Mouse (Mus musculus): ENCODE data around the gene Ddx39b. TPM values are rescaled to one million over a fixed set of nuclear protein-coding genes. Genes with fewer than 3 reads are reported as not detected.

Gene Ddx39b
- polyA plus RNA-seq, 1 experiment from 2014 or later = 385 TPM

- Histone ChIP-seq H3K27me3 (peaks cover 72% of the 10 kb centered on the region), H3K4me1 (replicated peaks) (no peaks in the 10 kb centered on the region), H3K4me3 (no peak within 1 kb of the TSS), H3K9ac (no peak within 1 kb of the TSS), H3K9me3 (no peaks in the 10 kb centered on the region), H3K27ac (replicated peaks) (no peak within 1 kb of the TSS), H3K36me3 (no peaks in the 10 kb centered on the region), H3K4me2 (no peak within 1 kb of the TSS)
- no peak for ATAC-seq (ENCODE audit: low read depth)
- 31% methylated on average over 13 of the region's 13 CpGs for WGBS
Observed at GRCm38 (mm10) chr17:35201787-35202186, 39.8 kb upstream of the Ddx39b start, which contains the start of gene Tnf. Gene Tnf (minus strand): TSS chr17:35202007.

- ATAC-seq (ENCODE audit: low read depth) = no peak
- Histone ChIP-seq H3K9me3 (no peaks in the 10 kb centered on the region), H3K4me3 (no peak overlapping the region), H3K27ac (replicated peaks) (no peak overlapping the region), H3K36me3 (no peaks in the 10 kb centered on the region), H3K4me2 (no peak overlapping the region), H3K27me3 (peaks cover 67% of the 10 kb centered on the region), H3K4me1 (replicated peaks) (no peaks in the 10 kb centered on the region), H3K9ac (no peak overlapping the region)
- 81% methylated on average over 4 of the region's 4 CpGs for WGBS
Observed at GRCm38 (mm10) chr17:35202442-35202841, 39.1 kb upstream of the Ddx39b start.

- peak within 1 kb of the TSS; percentile 31; the same call in 1 of the 2 replicates for H3K9ac ChIP-seq
- H3K27me3 ChIP-seq = peaks cover 51% of the 10 kb centered on the region
- 32% methylated on average over 20 of the region's 20 CpGs for WGBS
Observed at GRCm38 (mm10) chr17:35204494-35205379, 36.8 kb upstream of the Ddx39b start, which contains the start of gene Lta. Gene Lta (minus strand): TSS chr17:35205351.

GRCm38 (mm10) chr17:35205380-35205769, 36.2 kb upstream of the Ddx39b start:
- Histone ChIP-seq H3K4me2 (no peak overlapping the region), H3K4me3 (no peak overlapping the region), H3K36me3 (no peaks in the 10 kb centered on the region), H3K27ac (replicated peaks) (no peak overlapping the region), H3K27me3 (peaks cover 45% of the 10 kb centered on the region), H3K9me3 (no peaks in the 10 kb centered on the region), H3K4me1 (replicated peaks) (no peaks in the 10 kb centered on the region), H3K9ac (peak overlapping the region; percentile 14; the same call in 1 of the 2 replicates)
- 60% methylated on average over 10 of the region's 10 CpGs for WGBS
- no peak for ATAC-seq (ENCODE audit: low read depth)

More at GRCm38 (mm10) chr17:35204494-35205379, 36.8 kb upstream of the Ddx39b start, which contains the start of gene Lta:
- Histone ChIP-seq H3K4me3 (no peak within 1 kb of the TSS), H3K4me2 (no peak within 1 kb of the TSS), H3K27ac (replicated peaks) (no peak within 1 kb of the TSS), H3K4me1 (replicated peaks) (no peaks in the 10 kb centered on the region), H3K9me3 (no peaks in the 10 kb centered on the region), H3K36me3 (no peaks in the 10 kb centered on the region)
- no peak for ATAC-seq (ENCODE audit: low read depth)

GRCm38 (mm10) chr17:35209785-35210535, 31.6 kb upstream of the Ddx39b start:
- Histone ChIP-seq H3K27ac (replicated peaks) (no peak overlapping the region), H3K36me3 (no peaks in the 10 kb centered on the region), H3K9ac (no peak overlapping the region), H3K4me1 (replicated peaks) (no peaks in the 10 kb centered on the region), H3K4me2 (no peak overlapping the region), H3K27me3 (peaks cover 6% of the 10 kb centered on the region; the same call in 1 of the 2 replicates), H3K9me3 (no peaks in the 10 kb centered on the region), H3K4me3 (no peak overlapping the region)
- 79% methylated on average over 12 of the region's 12 CpGs for WGBS
- ATAC-seq (ENCODE audit: low read depth) = no peak

- H3K36me3 ChIP-seq = no peaks in the 10 kb centered on the region
- H3K27ac ChIP-seq (replicated peaks) = no peak overlapping the region
- no peaks in the 10 kb centered on the region for H3K9me3 ChIP-seq
- ATAC-seq (ENCODE audit: low read depth) = no peak
- no peak overlapping the region for H3K9ac ChIP-seq
- no peak overlapping the region for H3K4me2 ChIP-seq
- no peak overlapping the region for H3K4me3 ChIP-seq
- no peaks in the 10 kb centered on the region for H3K4me1 ChIP-seq (replicated peaks)
- 76% methylated on average over 3 of the region's 3 CpGs for WGBS
- no peaks in the 10 kb centered on the region for H3K27me3 ChIP-seq
Observed at GRCm38 (mm10) chr17:35210593-35210992, 31.0 kb upstream of the Ddx39b start.

- Histone ChIP-seq H3K27ac (replicated peaks) (no peak overlapping the region), H3K4me3 (no peak overlapping the region), H3K4me1 (replicated peaks) (no peaks in the 10 kb centered on the region), H3K9me3 (no peaks in the 10 kb centered on the region), H3K36me3 (no peaks in the 10 kb centered on the region), H3K4me2 (no peak overlapping the region), H3K27me3 (no peaks in the 10 kb centered on the region), H3K9ac (no peak overlapping the region)
- no peak for ATAC-seq (ENCODE audit: low read depth)
- WGBS = 92% methylated on average over 5 of the region's 5 CpGs
Observed at GRCm38 (mm10) chr17:35213071-35213470, 28.5 kb upstream of the Ddx39b start.

GRCm38 (mm10) chr17:35218516-35219193, 22.9 kb upstream of the Ddx39b start:
- no peaks in the 10 kb centered on the region for H3K4me1 ChIP-seq (replicated peaks)
- no peak overlapping the region for H3K27ac ChIP-seq (replicated peaks)
- no peaks in the 10 kb centered on the region for H3K9me3 ChIP-seq
- 86% methylated on average over 18 of the region's 18 CpGs for WGBS
- no peak overlapping the region for H3K4me2 ChIP-seq
- no peaks in the 10 kb centered on the region for H3K27me3 ChIP-seq
- no peak overlapping the region for H3K9ac ChIP-seq
- peaks cover 36% of the 10 kb centered on the region for H3K36me3 ChIP-seq
- no peak overlapping the region for H3K4me3 ChIP-seq
- ATAC-seq (ENCODE audit: low read depth) = no peak

GRCm38 (mm10) chr17:35219601-35220041, 21.9 kb upstream of the Ddx39b start:
- H3K4me1 ChIP-seq (replicated peaks) = no peaks in the 10 kb centered on the region
- 86% methylated on average over 6 of the region's 6 CpGs for WGBS

GRCm38 (mm10) chr17:35220156-35220952, 21.2 kb upstream of the Ddx39b start, which contains the start of gene Gm16181:
Gene Gm16181 (plus strand): TSS chr17:35220834.
- ATAC-seq (ENCODE audit: low read depth) = no peak
- H3K27ac ChIP-seq (replicated peaks) = no peak within 1 kb of the TSS

More at GRCm38 (mm10) chr17:35219601-35220041, 21.9 kb upstream of the Ddx39b start:
- no peaks in the 10 kb centered on the region for H3K27me3 ChIP-seq
- no peak overlapping the region for H3K27ac ChIP-seq (replicated peaks)
- no peak for ATAC-seq (ENCODE audit: low read depth)
- H3K4me2 ChIP-seq = no peak overlapping the region
- H3K9ac ChIP-seq = no peak overlapping the region
- H3K36me3 ChIP-seq = peaks cover 36% of the 10 kb centered on the region
- H3K4me3 ChIP-seq = no peak overlapping the region
- H3K9me3 ChIP-seq = no peaks in the 10 kb centered on the region

GRCm38 (mm10) chr17:35222299-35222698, 19.2 kb upstream of the Ddx39b start:
- ATAC-seq (ENCODE audit: low read depth) = no peak
- Histone ChIP-seq H3K4me1 (replicated peaks) (no peaks in the 10 kb centered on the region), H3K27me3 (no peaks in the 10 kb centered on the region), H3K9ac (no peak overlapping the region), H3K36me3 (peaks cover 52% of the 10 kb centered on the region), H3K4me3 (no peak overlapping the region), H3K27ac (replicated peaks) (no peak overlapping the region), H3K9me3 (no peaks in the 10 kb centered on the region), H3K4me2 (no peak overlapping the region)
- 78% methylated on average over 6 of the region's 6 CpGs for WGBS

More at GRCm38 (mm10) chr17:35220156-35220952, 21.2 kb upstream of the Ddx39b start, which contains the start of gene Gm16181:
- no peak within 1 kb of the TSS for H3K4me3 ChIP-seq
- H3K9me3 ChIP-seq = no peaks in the 10 kb centered on the region
- peaks cover 42% of the 10 kb centered on the region for H3K36me3 ChIP-seq
- H3K9ac ChIP-seq = no peak within 1 kb of the TSS
- H3K4me1 ChIP-seq (replicated peaks) = no peaks in the 10 kb centered on the region
- H3K4me2 ChIP-seq = no peak within 1 kb of the TSS
- no peaks in the 10 kb centered on the region for H3K27me3 ChIP-seq
- WGBS = 81% methylated on average over 28 of the region's 28 CpGs
